Mouse (Mus musculus): ENCODE data around the gene Stab2.

Gene Stab2

GRCm38 (mm10) chr10:86890166-86890930, 117.5 kb downstream of the Stab2 start:
- peak; percentile 56 for DNase-seq (ENCODE audit: low read depth, low spot score)

- no peak for DNase-seq (ENCODE audit: low read depth, low spot score)
Observed at GRCm38 (mm10) chr10:86889440-86889839, 118.4 kb downstream of the Stab2 start.

- DNase-seq (ENCODE audit: low read depth, low spot score) = no peak
Observed at GRCm38 (mm10) chr10:86886434-86886833, 121.4 kb downstream of the Stab2 start.

GRCm38 (mm10) chr10:86881448-86881847, 126.4 kb downstream of the Stab2 start:
- no peak for DNase-seq (ENCODE audit: low read depth, low spot score)

- no peak for DNase-seq (ENCODE audit: low read depth, low spot score)
Observed at GRCm38 (mm10) chr10:86880071-86880806, 127.6 kb downstream of the Stab2 start.

- no peak for DNase-seq (ENCODE audit: low read depth, low spot score)
Observed at GRCm38 (mm10) chr10:86878721-86879120, 129.1 kb downstream of the Stab2 start.

GRCm38 (mm10) chr10:86872591-86872990, 135.2 kb downstream of the Stab2 start:
- DNase-seq (ENCODE audit: low read depth, low spot score) = no peak

GRCm38 (mm10) chr10:86872121-86872520, 135.7 kb downstream of the Stab2 start:
- DNase-seq (ENCODE audit: low read depth, low spot score) = no peak

- DNase-seq (ENCODE audit: low read depth, low spot score) = no peak
Observed at GRCm38 (mm10) chr10:86863429-86863828, 144.4 kb downstream of the Stab2 start.

- no peak for DNase-seq (ENCODE audit: low read depth, low spot score)
Observed at GRCm38 (mm10) chr10:86862496-86862895, 145.3 kb downstream of the Stab2 start.

GRCm38 (mm10) chr10:86860396-86860795, 147.4 kb downstream of the Stab2 start:
- DNase-seq (ENCODE audit: low read depth, low spot score) = no peak

GRCm38 (mm10) chr10:86853433-86853832, 154.4 kb downstream of the Stab2 start:
- DNase-seq (ENCODE audit: low read depth, low spot score) = no peak

GRCm38 (mm10) chr10:86852160-86852559, 155.7 kb downstream of the Stab2 start:
- no peak for DNase-seq (ENCODE audit: low read depth, low spot score)

GRCm38 (mm10) chr10:86849508-86849907, 158.3 kb downstream of the Stab2 start:
- no peak for DNase-seq (ENCODE audit: low read depth, low spot score)

GRCm38 (mm10) chr10:86849087-86849486, 158.7 kb downstream of the Stab2 start:
- no peak for DNase-seq (ENCODE audit: low read depth, low spot score)

GRCm38 (mm10) chr10:86846926-86847467, 160.8 kb downstream of the Stab2 start:
- DNase-seq (ENCODE audit: low read depth, low spot score) = no peak

GRCm38 (mm10) chr10:86842659-86843058, 165.2 kb downstream of the Stab2 start:
- no peak for DNase-seq (ENCODE audit: low read depth, low spot score)

GRCm38 (mm10) chr10:86838827-86839226, 169.0 kb downstream of the Stab2 start:
- no peak for DNase-seq (ENCODE audit: low read depth, low spot score)

GRCm38 (mm10) chr10:86836784-86837183, 171.0 kb downstream of the Stab2 start:
- DNase-seq (ENCODE audit: low read depth, low spot score) = no peak

- DNase-seq (ENCODE audit: low read depth, low spot score) = no peak
Observed at GRCm38 (mm10) chr10:86829515-86829914, 178.3 kb downstream of the Stab2 start.

GRCm38 (mm10) chr10:86828221-86829135, 179.3 kb downstream of the Stab2 start:
- no peak for DNase-seq (ENCODE audit: low read depth, low spot score)

GRCm38 (mm10) chr10:86826929-86827328, 180.9 kb downstream of the Stab2 start:
- DNase-seq (ENCODE audit: low read depth, low spot score) = no peak
